Mouse (Mus musculus) neural tube, embryonic 10.5 days (tissue): ENCODE measurements around the gene Olfr1472.
"Not testable (repeated sequence)": the region's sequence is repeated elsewhere in the genome, so short reads cannot be mapped to it uniquely, and the experiment has no call there.

Experiments used
- DNase-seq: peaks from one replicate; pipeline ENCODE4 v3.0.0-alpha.2; 2017; ENCODE audit warnings: low spot score; ENCODE audit errors: extremely low spot score

The Olfr1472 gene

DNA sequence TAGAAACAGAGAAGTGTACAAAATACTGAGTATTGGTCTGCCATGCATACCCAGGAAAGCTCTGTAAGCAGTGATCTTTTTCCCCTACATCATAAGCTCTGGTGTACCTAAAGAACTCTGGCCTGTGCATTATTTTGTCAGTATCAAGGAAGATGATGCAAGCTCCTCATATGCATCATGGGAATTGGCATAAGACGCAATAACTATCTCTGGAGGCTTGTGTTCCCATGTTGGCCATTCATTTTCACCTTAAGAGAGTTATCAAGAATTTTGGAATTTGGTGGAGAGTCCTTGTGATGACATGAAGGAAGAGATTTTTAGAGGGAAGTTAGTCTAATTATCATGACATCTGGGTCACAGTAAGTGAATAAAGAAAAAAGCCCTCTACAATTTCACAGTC is at the start of gene Olfr1472:
Olfr1472 (minus strand) TSS at position 101 of the 400 bp plus-strand sequence.
- no peak for DNase-seq

GRCm38 (mm10) chr19:13500246-13500645 is 44.4 kb upstream of the Olfr1472 start, which contains the start of gene Olfr1477:
TSS of gene Olfr1477 (plus strand) at chr19:13500546.
- no peak for DNase-seq

GRCm38 (mm10) chr19:13480096-13480495 is 24.2 kb upstream of the Olfr1472 start, which contains the start of gene Olfr1475:
TSS of gene Olfr1475 (minus strand) at chr19:13480196.
- DNase-seq, result no peak

GRCm38 (mm10) chr19:13469265-13469664 is 13.4 kb upstream of the Olfr1472 start, which contains the start of gene Olfr1474:
TSS of gene Olfr1474 (plus strand) at chr19:13469565.
- not testable (repeated sequence) for DNase-seq

DNA sequence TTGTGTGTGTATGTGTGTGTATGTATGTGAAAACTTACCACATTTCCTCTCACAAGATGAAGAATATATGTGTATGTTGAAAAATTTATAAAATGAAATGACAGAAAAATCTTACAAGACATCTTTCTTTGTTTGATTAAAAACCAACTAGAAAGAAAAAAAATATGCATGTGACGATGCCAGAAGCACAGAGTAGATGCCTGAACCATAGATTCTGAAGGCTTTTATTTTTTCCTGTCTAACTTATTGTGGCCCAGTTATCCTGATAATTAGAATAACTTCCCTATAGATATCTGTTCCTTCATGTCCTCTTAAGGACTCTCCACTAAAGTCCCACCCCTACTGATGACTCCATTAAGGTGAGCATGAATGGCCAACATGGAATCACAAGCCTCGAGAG is 12.8 kb downstream of the Olfr1472 start, which contains the start of gene Olfr1471:
Olfr1471 (plus strand) TSS at position 301 of the 400 bp plus-strand sequence.
- not testable (repeated sequence) for DNase-seq

GRCm38 (mm10) chr19:13407549-13407948 is 48.3 kb downstream of the Olfr1472 start, which contains the start of gene Olfr1469:
TSS of gene Olfr1469 (plus strand) at chr19:13407849.
- DNase-seq, result no peak
